Mouse (Mus musculus) liver, adult 2 months (tissue): ENCODE data around the gene Auts2. TPM values are rescaled to one million over a fixed set of nuclear protein-coding genes. Genes with fewer than 3 reads are reported as not detected.

Experiments
- DNase-seq: peaks from one replicate; pipeline ENCODE4 v3.0.0-alpha.2; 2011; ENCODE audit warnings: low read depth, low spot score; ENCODE audit errors: extremely low read depth
- H3K27ac ChIP-seq: fragments of 200-500 bp; replicated peaks from 2 replicates; pipeline ENCODE4 v1.5.1; 2012; ENCODE audit warnings: low read depth, mild to moderate bottlenecking, control low read depth, inconsistent platforms, low read length; ENCODE audit not compliant: insufficient read depth
- H3K27me3 ChIP-seq: fragments of 200-500 bp; 2 replicates; pipeline ENCODE4 v1.6.1; 2012; ENCODE audit warnings: mild to moderate bottlenecking, moderate library complexity, low read length, inconsistent platforms; ENCODE audit not compliant: control insufficient read depth, insufficient read depth
- H3K36me3 ChIP-seq: fragments of 200-500 bp; 2 replicates; pipeline ENCODE4 v1.6.1; 2012; ENCODE audit warnings: low read length, inconsistent platforms; ENCODE audit not compliant: control insufficient read depth, insufficient read depth
- H3K4me1 ChIP-seq: fragments of 200-500 bp; 2 replicates; pipeline ENCODE4 v1.6.1; 2011; ENCODE audit warnings: low read length; ENCODE audit not compliant: control insufficient read depth, insufficient read depth
- H3K4me3 ChIP-seq: fragments of 200-500 bp; 2 replicates; pipeline ENCODE4 v1.5.1; 2011; ENCODE audit warnings: low read depth, mild to moderate bottlenecking, control low read depth, low read length, moderate library complexity; ENCODE audit not compliant: insufficient read depth
- H3K79me2 ChIP-seq: fragments of 200-500 bp; 2 replicates; pipeline ENCODE4 v1.6.1; 2012; ENCODE audit warnings: inconsistent platforms, mild to moderate bottlenecking, low read length, moderate library complexity; ENCODE audit not compliant: control insufficient read depth, insufficient read depth
- H3K9ac ChIP-seq: fragments of 200-500 bp; 2 replicates; pipeline ENCODE4 v1.6.1; 2012; ENCODE audit warnings: low read depth, mild to moderate bottlenecking, control low read depth, inconsistent platforms, low read length
- CTCF ChIP-seq: fragments of 200-500 bp; IDR thresholded peaks from 2 replicates; pipeline ENCODE4 v1.5.1; 2011; ENCODE audit warnings: low read depth, low read length, control low read depth
- POLR2A ChIP-seq: fragments of 200-500 bp; IDR thresholded peaks from 2 replicates; pipeline ENCODE4 v1.6.1; 2011; ENCODE audit warnings: low read length, control low read depth; ENCODE audit not compliant: insufficient read depth; ENCODE audit errors: extremely low read depth
- WGBS: fragments of 180-500 bp; shearing (Covaris S2); methylation state at CpG from one replicate; pipeline ENCODE4 v1.1.7; 2018; 5-methylcytosine and 5-hydroxymethylcytosine counted together
- polyA plus RNA-seq: library from polyadenylated mRNA; depleted of rRNA; stranded (reverse); fragments of >200 nt; gene quantifications from 2 replicates; pipeline ENCODE4 v1.2.3, GENCODE M21; 2012
- total RNA-seq: library from RNA; depleted of rRNA; stranded (reverse); fragments of >200 nt; gene quantifications from 2 replicates; pipeline ENCODE4 v1.2.3, GENCODE M21; 2014

The Auts2 gene
- total and polyA plus RNA-seq, 2 experiments = 0.37 to 0.51 TPM

- H3K4me1 ChIP-seq = no peaks in the 10 kb centered on the region
These were observed 1056.6 kb downstream of the Auts2 start for GRCm38 (mm10) chr5:131486527-131486926.

GRCm38 (mm10) chr5:131475278-131475677 lies 1067.9 kb downstream of the Auts2 start:
- no peak for TF ChIP-seq POLR2A
- TF ChIP-seq CTCF = no peak

More at GRCm38 (mm10) chr5:131486527-131486926, 1056.6 kb downstream of the Auts2 start:
- Histone ChIP-seq H3K27me3 (no peaks in the 10 kb centered on the region), H3K4me3 (no peak overlapping the region), H3K79me2 (no peaks in the 10 kb centered on the region), H3K27ac (no peak overlapping the region), H3K36me3 (no peaks in the 10 kb centered on the region), H3K9ac (no peak overlapping the region)
- 76% methylated on average over 4 of the region's 4 CpGs for WGBS
- DNase-seq = no peak
- TF ChIP-seq CTCF (no peak), POLR2A (no peak)

GRCm38 (mm10) chr5:131468609-131469008 lies 1074.5 kb downstream of the Auts2 start:
- WGBS = 96% methylated on average over 4 of the region's 4 CpGs
- H3K27me3 ChIP-seq = no peaks in the 10 kb centered on the region

More at GRCm38 (mm10) chr5:131475278-131475677, 1067.9 kb downstream of the Auts2 start:
- Histone ChIP-seq H3K27me3 (no peaks in the 10 kb centered on the region), H3K9ac (no peak overlapping the region), H3K4me3 (no peak overlapping the region), H3K79me2 (no peaks in the 10 kb centered on the region), H3K4me1 (no peaks in the 10 kb centered on the region), H3K27ac (no peak overlapping the region), H3K36me3 (no peaks in the 10 kb centered on the region)
- no peak for DNase-seq

GRCm38 (mm10) chr5:131466131-131466530 lies 1077.0 kb downstream of the Auts2 start:
- no peak overlapping the region for H3K9ac ChIP-seq
- 91% methylated on average over 9 of the region's 9 CpGs for WGBS
- H3K79me2 ChIP-seq = no peaks in the 10 kb centered on the region
- no peaks in the 10 kb centered on the region for H3K4me1 ChIP-seq
- no peak overlapping the region for H3K27ac ChIP-seq
- H3K27me3 ChIP-seq = no peaks in the 10 kb centered on the region
- DNase-seq = no peak
- no peaks in the 10 kb centered on the region for H3K36me3 ChIP-seq
- TF ChIP-seq POLR2A = no peak
- TF ChIP-seq CTCF = no peak
- H3K4me3 ChIP-seq = no peak overlapping the region

More at GRCm38 (mm10) chr5:131468609-131469008, 1074.5 kb downstream of the Auts2 start:
- TF ChIP-seq POLR2A = no peak
- TF ChIP-seq CTCF = no peak
- no peak for DNase-seq
- no peak overlapping the region for H3K4me3 ChIP-seq
- H3K9ac ChIP-seq = no peak overlapping the region
- H3K79me2 ChIP-seq = no peaks in the 10 kb centered on the region
- no peaks in the 10 kb centered on the region for H3K4me1 ChIP-seq
- H3K36me3 ChIP-seq = no peaks in the 10 kb centered on the region
- H3K27ac ChIP-seq = no peak overlapping the region

GRCm38 (mm10) chr5:131463402-131463801 lies 1079.7 kb downstream of the Auts2 start:
- Histone ChIP-seq H3K9ac (no peak overlapping the region), H3K4me3 (no peak overlapping the region), H3K79me2 (no peaks in the 10 kb centered on the region), H3K36me3 (no peaks in the 10 kb centered on the region), H3K4me1 (no peaks in the 10 kb centered on the region), H3K27ac (no peak overlapping the region), H3K27me3 (no peaks in the 10 kb centered on the region)
- no peak for DNase-seq
- 97% methylated on average over 6 of the region's 6 CpGs for WGBS
- TF ChIP-seq POLR2A = no peak

- H3K9ac ChIP-seq = no peak overlapping the region
- DNase-seq = no peak
- H3K4me1 ChIP-seq = no peaks in the 10 kb centered on the region
- WGBS = 81% methylated on average over 6 of the region's 6 CpGs
- H3K27me3 ChIP-seq = no peaks in the 10 kb centered on the region
- no peak for TF ChIP-seq POLR2A
- no peak for TF ChIP-seq CTCF
- H3K36me3 ChIP-seq = no peaks in the 10 kb centered on the region
- no peak overlapping the region for H3K27ac ChIP-seq
- H3K4me3 ChIP-seq = no peak overlapping the region
- no peaks in the 10 kb centered on the region for H3K79me2 ChIP-seq
These were observed 1083.2 kb downstream of the Auts2 start for GRCm38 (mm10) chr5:131459951-131460350.
